Mouse (Mus musculus): Measurements from ENCODE around the gene Insl6.

Gene Insl6

DNA sequence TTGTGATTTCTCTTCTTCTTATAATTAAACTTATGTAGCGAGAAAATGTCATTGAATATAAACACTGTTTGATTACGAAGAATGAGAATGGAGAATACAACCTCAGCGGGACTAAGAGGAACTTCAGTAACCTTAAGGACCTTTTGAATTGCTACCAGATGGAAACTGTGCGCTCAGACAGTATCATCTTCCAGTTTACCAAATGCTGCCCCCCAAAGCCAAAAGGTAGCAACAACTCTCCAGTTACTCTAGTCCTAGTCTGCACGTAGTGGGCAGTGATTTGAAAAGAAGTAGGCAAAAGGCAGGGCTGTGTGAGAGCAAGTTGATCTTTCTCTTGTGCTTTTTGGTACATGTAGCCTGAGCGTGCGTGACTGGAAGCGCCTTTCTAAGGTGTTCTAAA lies 37.3 kb downstream of the Insl6 start:
- no peak for DNase-seq (ENCODE audit: low read depth, low spot score)

DNA sequence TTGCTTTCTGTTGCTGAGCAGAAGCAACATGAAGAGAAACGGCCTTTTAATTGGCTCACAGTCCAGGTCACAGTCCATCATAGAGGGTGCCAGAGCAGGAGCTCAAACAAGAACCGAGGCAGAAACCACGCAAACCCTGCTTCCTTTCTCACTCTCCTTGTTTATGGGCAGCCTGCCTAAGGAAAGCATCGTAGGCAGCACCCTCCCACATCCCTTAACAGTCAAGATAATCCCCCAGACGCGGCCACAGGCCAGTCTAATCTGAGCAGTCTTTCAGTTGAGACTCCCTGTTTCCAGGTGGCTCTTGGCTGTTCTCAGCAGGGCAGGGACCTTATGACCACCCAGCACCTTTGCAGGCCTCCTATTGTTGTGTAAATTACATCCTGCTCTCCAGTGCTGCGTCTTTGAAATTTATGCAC lies 39.7 kb downstream of the Insl6 start:
- DNase-seq (ENCODE audit: low read depth, low spot score) = no peak

DNA sequence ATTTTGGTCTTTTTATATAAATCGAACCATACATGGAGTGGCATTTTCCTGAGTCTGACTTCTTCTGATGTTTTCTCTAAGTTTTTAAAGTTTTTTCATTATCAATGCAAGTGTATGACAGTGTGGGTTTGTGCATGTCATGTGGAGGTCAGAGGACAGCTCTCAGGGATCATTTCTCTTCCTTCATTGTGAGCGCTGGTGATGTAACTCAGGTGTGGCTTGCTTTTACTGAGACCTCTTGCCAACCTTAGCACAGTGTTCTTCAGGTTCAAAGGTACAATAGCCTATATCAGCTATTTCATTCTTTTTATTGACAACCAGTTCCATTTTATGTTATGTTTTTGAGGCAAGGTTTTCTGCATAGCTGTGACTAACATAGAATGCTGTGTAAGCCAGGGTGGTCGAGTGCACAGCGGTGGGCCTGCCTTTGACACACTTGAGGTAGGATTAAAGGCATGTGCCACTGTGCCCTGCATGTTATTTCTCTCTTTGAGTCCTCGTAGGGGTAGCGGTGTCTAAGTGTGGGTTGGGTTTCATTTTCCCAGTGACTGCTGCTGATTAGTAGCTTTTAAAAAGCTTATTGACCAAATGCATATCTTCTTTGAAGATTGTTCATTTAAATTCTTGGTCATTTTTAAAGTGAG lies 46.1 kb downstream of the Insl6 start:
- no peak for DNase-seq (ENCODE audit: low read depth, low spot score)

DNA sequence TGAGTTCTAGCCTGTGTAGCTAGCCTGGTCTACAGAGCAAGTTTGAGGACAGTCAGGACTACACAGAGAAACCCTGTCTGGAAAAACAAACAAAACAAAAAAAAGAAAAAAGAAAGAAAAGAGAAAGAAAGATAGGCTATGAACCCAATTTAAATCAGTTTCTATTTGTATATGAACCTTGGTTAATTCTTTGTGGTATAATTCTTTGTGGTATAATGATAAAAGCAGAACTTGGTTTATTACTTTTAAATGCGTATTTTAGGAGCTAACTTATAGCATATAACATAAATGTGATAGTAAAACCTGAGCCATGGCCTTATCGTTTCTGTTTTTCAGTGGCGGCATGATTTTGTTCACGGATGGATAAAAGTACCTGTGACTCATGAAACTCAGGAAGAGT lies 48.7 kb downstream of the Insl6 start:
- DNase-seq (ENCODE audit: low read depth, low spot score) = no peak

DNA sequence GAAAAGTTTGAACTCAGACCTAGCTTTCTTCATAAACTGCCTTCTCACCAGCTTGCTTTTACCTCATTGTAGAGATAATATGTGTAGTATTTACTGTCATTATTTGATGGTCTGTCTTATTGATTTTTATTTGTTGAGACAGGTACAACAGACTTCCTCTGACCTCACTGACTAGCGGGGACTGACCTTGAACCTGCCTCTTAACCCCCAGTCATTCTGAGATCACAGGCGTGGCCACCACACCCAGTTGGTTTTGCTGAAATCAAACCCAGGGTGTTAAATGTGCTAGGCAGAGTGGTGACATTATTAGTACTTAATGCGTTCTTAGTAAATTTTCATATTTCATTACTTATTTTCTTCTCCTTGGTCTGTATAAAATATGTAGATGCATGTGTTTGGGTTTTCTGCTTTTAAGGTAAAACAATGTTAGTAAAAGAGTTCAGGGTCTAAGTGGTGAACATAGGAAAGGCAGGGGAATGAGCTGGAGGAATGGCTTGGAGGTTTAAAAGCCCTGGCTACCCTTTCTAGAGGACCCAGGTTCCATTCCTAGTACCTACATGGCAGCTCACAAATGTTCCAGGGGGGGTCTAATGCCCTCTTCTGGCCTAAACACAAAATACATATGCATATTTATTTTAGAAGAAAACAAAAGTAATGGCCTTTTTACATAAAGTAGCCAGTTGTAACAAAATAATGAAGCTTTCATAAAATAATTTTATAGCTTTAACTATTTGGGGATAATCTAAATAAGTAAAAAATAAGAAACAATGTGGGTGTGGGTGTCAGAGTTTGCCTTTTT lies 52.9 kb downstream of the Insl6 start:
- DNase-seq (ENCODE audit: low read depth, low spot score) = peak; percentile 52
